Mouse (Mus musculus): ENCODE data around the gene Rbm44.

Rbm44 gene

GRCm38 (mm10) chr1:91179533-91180173, 34.8 kb downstream of the Rbm44 start, which contains the start of gene Ramp1:
Gene Ramp1 (plus strand): TSS chr1:91179822.
- peak; percentile 70 for DNase-seq (ENCODE audit: low spot score)

- DNase-seq (ENCODE audit: low spot score), result no peak
These were observed 35.3 kb downstream of the Rbm44 start for GRCm38 (mm10) chr1:91180174-91180565.

- no peak for DNase-seq (ENCODE audit: low spot score)
These were observed 35.8 kb downstream of the Rbm44 start for GRCm38 (mm10) chr1:91180723-91181122.

- no peak for DNase-seq (ENCODE audit: low spot score)
These were observed 36.4 kb downstream of the Rbm44 start for GRCm38 (mm10) chr1:91181261-91181660.

- DNase-seq (ENCODE audit: low spot score), result no peak
These were observed 37.0 kb downstream of the Rbm44 start for GRCm38 (mm10) chr1:91181784-91182450.

GRCm38 (mm10) chr1:91183305-91183704, 38.4 kb downstream of the Rbm44 start:
- DNase-seq (ENCODE audit: low spot score), result peak; percentile 53

- DNase-seq (ENCODE audit: low spot score), result no peak
These were observed 41.8 kb downstream of the Rbm44 start for GRCm38 (mm10) chr1:91186677-91187076.

GRCm38 (mm10) chr1:91187315-91187714, 42.4 kb downstream of the Rbm44 start:
- no peak for DNase-seq (ENCODE audit: low spot score)

GRCm38 (mm10) chr1:91187786-91188640, 43.1 kb downstream of the Rbm44 start:
- DNase-seq (ENCODE audit: low spot score), result no peak

GRCm38 (mm10) chr1:91188851-91189460, 44.1 kb downstream of the Rbm44 start:
- DNase-seq (ENCODE audit: low spot score), result no peak

GRCm38 (mm10) chr1:91192184-91192583, 47.3 kb downstream of the Rbm44 start:
- DNase-seq (ENCODE audit: low spot score), result peak; percentile 48

GRCm38 (mm10) chr1:91193242-91193641, 48.4 kb downstream of the Rbm44 start:
- DNase-seq (ENCODE audit: low spot score), result peak; percentile 83

GRCm38 (mm10) chr1:91193680-91194079, 48.8 kb downstream of the Rbm44 start:
- DNase-seq (ENCODE audit: low spot score), result no peak

- no peak for DNase-seq (ENCODE audit: low spot score)
These were observed 54.9 kb downstream of the Rbm44 start for GRCm38 (mm10) chr1:91199793-91200192.

GRCm38 (mm10) chr1:91201122-91201521, 56.2 kb downstream of the Rbm44 start:
- DNase-seq (ENCODE audit: low spot score), result no peak

- no peak for DNase-seq (ENCODE audit: low spot score)
These were observed 59.4 kb downstream of the Rbm44 start for GRCm38 (mm10) chr1:91204221-91204765.

- no peak for DNase-seq (ENCODE audit: low spot score)
These were observed 60.8 kb downstream of the Rbm44 start for GRCm38 (mm10) chr1:91205651-91206050.

- no peak for DNase-seq (ENCODE audit: low spot score)
These were observed 61.4 kb downstream of the Rbm44 start for GRCm38 (mm10) chr1:91206336-91206735.

GRCm38 (mm10) chr1:91206873-91207272, 62.0 kb downstream of the Rbm44 start:
- no peak for DNase-seq (ENCODE audit: low spot score)

GRCm38 (mm10) chr1:91207334-91208074, 62.6 kb downstream of the Rbm44 start:
- DNase-seq (ENCODE audit: low spot score), result no peak

- no peak for DNase-seq (ENCODE audit: low spot score)
These were observed 64.5 kb downstream of the Rbm44 start for GRCm38 (mm10) chr1:91209343-91209742.

Measured in T-cell, adult 2 months (primary cell).